Mouse (Mus musculus): Measurements from ENCODE around the gene Mpeg1. TPM values are rescaled to one million over a fixed set of nuclear protein-coding genes. Genes with fewer than 3 reads are reported as not detected.

The Mpeg1 gene
- polyA plus RNA-seq, 1 experiment from 2014 or later, result 0.58 TPM

GRCm38 (mm10) chr19:12500881-12501311, 40.3 kb downstream of the Mpeg1 start:
- peak overlapping the region; percentile 74 for H3K4me3 ChIP-seq (ENCODE audit: low read length)
- peak overlapping the region; percentile 87 for H3K9ac ChIP-seq (ENCODE audit: low read depth, low read length)
- H3K9me3 ChIP-seq (ENCODE audit: control insufficient read depth, low read length), result no peaks in the 10 kb centered on the region
- WGBS, result under 1% methylated on average over 30 of the region's 38 CpGs
- H3K4me2 ChIP-seq (replicated peaks; ENCODE audit: low read depth, low read length), result peak overlapping the region; percentile 92
- no peaks in the 10 kb centered on the region for H3K27me3 ChIP-seq (ENCODE audit: control insufficient read depth, insufficient read depth, low read length)
- H3K4me1 ChIP-seq (ENCODE audit: control insufficient read depth, insufficient read depth, low read length), result peaks cover 9% of the 10 kb centered on the region; the same call in 1 of the 2 replicates
- H3K27ac ChIP-seq (ENCODE audit: low read depth, low read length), result peak overlapping the region; percentile 73
- no peaks in the 10 kb centered on the region for H3K36me3 ChIP-seq (ENCODE audit: control insufficient read depth, insufficient read depth, low read length)
- peak; percentile 72 for ATAC-seq (ENCODE audit: low FRiP score, low TSS enrichment)

GRCm38 (mm10) chr19:12501370-12502347, 41.1 kb downstream of the Mpeg1 start, which contains the start of gene Dtx4:
Gene Dtx4, minus strand, starts transcription at chr19:12501454.
- Histone ChIP-seq H3K4me2 (replicated peaks; ENCODE audit: low read depth, low read length) (peak within 1 kb of the TSS; percentile 92), H3K4me1 (ENCODE audit: control insufficient read depth, insufficient read depth, low read length) (peaks cover 9% of the 10 kb centered on the region; the same call in 1 of the 2 replicates), H3K36me3 (ENCODE audit: control insufficient read depth, insufficient read depth, low read length) (no peaks in the 10 kb centered on the region), H3K9me3 (ENCODE audit: control insufficient read depth, low read length) (no peaks in the 10 kb centered on the region), H3K4me3 (ENCODE audit: low read length) (peak within 1 kb of the TSS; percentile 74), H3K27ac (ENCODE audit: low read depth, low read length) (peak within 1 kb of the TSS; percentile 73), H3K27me3 (ENCODE audit: control insufficient read depth, insufficient read depth, low read length) (no peaks in the 10 kb centered on the region), H3K9ac (ENCODE audit: low read depth, low read length) (peak within 1 kb of the TSS; percentile 87)
- peak; percentile 94 for ATAC-seq (ENCODE audit: low FRiP score, low TSS enrichment)
- under 1% methylated on average over 67 of the region's 80 CpGs for WGBS

GRCm38 (mm10) chr19:12502756-12503155, 42.2 kb downstream of the Mpeg1 start:
- Histone ChIP-seq H3K9ac (ENCODE audit: low read depth, low read length) (no peak overlapping the region), H3K27me3 (ENCODE audit: control insufficient read depth, insufficient read depth, low read length) (no peaks in the 10 kb centered on the region), H3K4me3 (ENCODE audit: low read length) (no peak overlapping the region), H3K27ac (ENCODE audit: low read depth, low read length) (no peak overlapping the region), H3K9me3 (ENCODE audit: control insufficient read depth, low read length) (no peaks in the 10 kb centered on the region), H3K4me2 (replicated peaks; ENCODE audit: low read depth, low read length) (no peak overlapping the region), H3K36me3 (ENCODE audit: control insufficient read depth, insufficient read depth, low read length) (no peaks in the 10 kb centered on the region), H3K4me1 (ENCODE audit: control insufficient read depth, insufficient read depth, low read length) (peaks cover 9% of the 10 kb centered on the region; the same call in 1 of the 2 replicates)
- ATAC-seq (ENCODE audit: low FRiP score, low TSS enrichment), result no peak
- 87% methylated on average over 7 of the region's 7 CpGs for WGBS

GRCm38 (mm10) chr19:12514621-12515020, 54.0 kb downstream of the Mpeg1 start:
- Histone ChIP-seq H3K4me2 (replicated peaks; ENCODE audit: low read depth, low read length) (no peak overlapping the region), H3K9me3 (ENCODE audit: control insufficient read depth, low read length) (no peaks in the 10 kb centered on the region), H3K36me3 (ENCODE audit: control insufficient read depth, insufficient read depth, low read length) (no peaks in the 10 kb centered on the region), H3K27ac (ENCODE audit: low read depth, low read length) (no peak overlapping the region), H3K4me3 (ENCODE audit: low read length) (no peak overlapping the region), H3K4me1 (ENCODE audit: control insufficient read depth, insufficient read depth, low read length) (no peaks in the 10 kb centered on the region), H3K27me3 (ENCODE audit: control insufficient read depth, insufficient read depth, low read length) (no peaks in the 10 kb centered on the region), H3K9ac (ENCODE audit: low read depth, low read length) (no peak overlapping the region)
- ATAC-seq (ENCODE audit: low FRiP score, low TSS enrichment), result no peak

Other genes starting within 250 kb of the Mpeg1 start
- gene Olfr1432, start 228.2 kb upstream of the Mpeg1 start, polyA plus RNA-seq (2014; fragmentation: Nextera tagmentation; extraction: Ambion mirVana), result not detected in 2 replicates
- not detected in 2 replicates for gene Olfr262, start 219.1 kb upstream of the Mpeg1 start, polyA plus RNA-seq (2014; fragmentation: Nextera tagmentation; extraction: Ambion mirVana)
- gene Olfr235, start 199.7 kb upstream of the Mpeg1 start, polyA plus RNA-seq (2014; fragmentation: Nextera tagmentation; extraction: Ambion mirVana), result not detected in 2 replicates
- not detected in 2 replicates for gene Olfr1434, start 180.9 kb upstream of the Mpeg1 start, polyA plus RNA-seq (2014; fragmentation: Nextera tagmentation; extraction: Ambion mirVana)
- not detected in 2 replicates for gene Olfr1436, start 161.6 kb upstream of the Mpeg1 start, polyA plus RNA-seq (2014; fragmentation: Nextera tagmentation; extraction: Ambion mirVana)
- gene Olfr1437, start 135.7 kb upstream of the Mpeg1 start, polyA plus RNA-seq (2014; fragmentation: Nextera tagmentation; extraction: Ambion mirVana), result not detected in 2 replicates
- gene Olfr1438-ps1, start 124.9 kb upstream of the Mpeg1 start, polyA plus RNA-seq (2014; fragmentation: Nextera tagmentation; extraction: Ambion mirVana), result not detected in 2 replicates
- gene Olfr1440, start 73.5 kb upstream of the Mpeg1 start, polyA plus RNA-seq (2014; fragmentation: Nextera tagmentation; extraction: Ambion mirVana), result not detected in 2 replicates
- gene Olfr1441, start 43.3 kb upstream of the Mpeg1 start, polyA plus RNA-seq (2014; fragmentation: Nextera tagmentation; extraction: Ambion mirVana), result not detected in 2 replicates
- not detected in 2 replicates for gene Pfpl, start 32.9 kb upstream of the Mpeg1 start, polyA plus RNA-seq (2014; fragmentation: Nextera tagmentation; extraction: Ambion mirVana)
- gene Dtx4, start 40.7 kb downstream of the Mpeg1 start, polyA plus RNA-seq (2014; fragmentation: Nextera tagmentation; extraction: Ambion mirVana), result 3.9 and 7.5 TPM in 2 replicates
- 28.8 and 29.3 TPM in 2 replicates for gene Fam111a, start 85.0 kb downstream of the Mpeg1 start, polyA plus RNA-seq (2014; fragmentation: Nextera tagmentation; extraction: Ambion mirVana)
- gene Gm4952, start 139.2 kb downstream of the Mpeg1 start, polyA plus RNA-seq (2014; fragmentation: Nextera tagmentation; extraction: Ambion mirVana), result 0.09 TPM in 2 replicates
- 4.3 and 4.4 TPM in 2 replicates for gene Glyat, start 172.5 kb downstream of the Mpeg1 start, polyA plus RNA-seq (2014; fragmentation: Nextera tagmentation; extraction: Ambion mirVana)
- gene Olfr1442, start 209.7 kb downstream of the Mpeg1 start, polyA plus RNA-seq (2014; fragmentation: Nextera tagmentation; extraction: Ambion mirVana), result not detected in 2 replicates
- gene Olfr1443, start 217.3 kb downstream of the Mpeg1 start, polyA plus RNA-seq (2014; fragmentation: Nextera tagmentation; extraction: Ambion mirVana), result not detected in 2 replicates
- 19.3 and 29.0 TPM in 2 replicates for gene Keg1, start 235.0 kb downstream of the Mpeg1 start, polyA plus RNA-seq (2014; fragmentation: Nextera tagmentation; extraction: Ambion mirVana)

Data from kidney, embryonic 14.5 days (tissue).